Mouse (Mus musculus) 3T3-L1 (cell line): ENCODE measurements at regions not wholly inside any gene's neighbourhood (a gene's known extent, or its start where the extent isn't known, plus 50 kb on each side); places are given as distances from the start of the nearest gene placed in this dataset.

Experiments
- DNase-seq: peaks from one replicate; pipeline ENCODE4 v3.0.0-alpha.2; 2015; ENCODE audit warnings: low read depth, low spot score

- peak; percentile 96 for DNase-seq
Measured at GRCm38 (mm10) chr13:6059515-6060228, 198.4 kb downstream of the Klf6 start.

DNA sequence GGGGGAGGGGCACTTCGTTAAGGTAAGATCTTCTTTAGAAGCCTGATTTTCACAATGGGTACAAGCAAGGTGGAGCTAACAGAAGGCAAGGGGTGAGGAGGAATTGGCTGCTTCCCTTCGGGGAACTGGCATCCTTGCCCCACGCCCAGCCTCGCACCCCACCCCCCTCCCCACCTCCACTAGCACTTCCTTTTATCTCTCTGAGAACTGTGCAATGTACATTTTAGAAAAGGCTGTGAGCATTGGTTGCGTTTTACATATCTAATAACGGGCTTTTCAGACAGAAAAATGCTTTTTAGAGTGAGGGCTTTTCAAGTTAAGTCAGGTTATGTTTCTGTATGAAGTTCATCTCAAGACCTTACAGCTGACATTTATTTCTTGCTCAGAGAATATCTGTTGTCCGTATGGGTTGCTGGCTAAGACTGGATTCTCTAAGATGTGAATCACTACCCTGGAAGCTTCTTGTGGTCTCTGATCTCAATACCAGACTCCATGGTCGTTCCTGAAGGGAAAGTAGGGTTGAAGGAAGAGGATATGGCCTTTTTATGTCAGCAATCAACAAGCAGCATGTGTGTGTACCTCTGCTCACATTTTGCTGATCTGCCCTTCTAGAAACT lies 199.1 kb downstream of the Klf6 start:
- DNase-seq, result peak; percentile 77

DNA sequence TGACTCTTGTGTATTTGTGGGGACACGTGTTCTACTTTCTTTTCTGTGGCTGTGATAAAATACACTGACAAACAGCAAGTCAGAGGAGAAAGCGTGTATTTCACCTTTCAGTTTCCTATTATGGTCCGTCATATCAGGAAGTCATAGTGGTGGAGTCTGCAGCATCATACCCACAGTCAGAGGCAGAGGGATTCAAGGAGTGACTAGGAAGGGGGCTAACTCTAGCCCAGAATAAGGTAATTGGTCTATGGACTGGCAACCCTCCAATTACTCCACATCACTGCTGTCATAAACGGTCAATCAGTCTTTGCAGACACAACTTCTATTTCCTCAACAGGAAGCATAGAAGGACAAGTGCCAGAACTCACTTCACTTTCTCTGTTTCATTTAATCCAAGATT lies 201.0 kb downstream of the Klf6 start:
- DNase-seq, result no peak

DNA sequence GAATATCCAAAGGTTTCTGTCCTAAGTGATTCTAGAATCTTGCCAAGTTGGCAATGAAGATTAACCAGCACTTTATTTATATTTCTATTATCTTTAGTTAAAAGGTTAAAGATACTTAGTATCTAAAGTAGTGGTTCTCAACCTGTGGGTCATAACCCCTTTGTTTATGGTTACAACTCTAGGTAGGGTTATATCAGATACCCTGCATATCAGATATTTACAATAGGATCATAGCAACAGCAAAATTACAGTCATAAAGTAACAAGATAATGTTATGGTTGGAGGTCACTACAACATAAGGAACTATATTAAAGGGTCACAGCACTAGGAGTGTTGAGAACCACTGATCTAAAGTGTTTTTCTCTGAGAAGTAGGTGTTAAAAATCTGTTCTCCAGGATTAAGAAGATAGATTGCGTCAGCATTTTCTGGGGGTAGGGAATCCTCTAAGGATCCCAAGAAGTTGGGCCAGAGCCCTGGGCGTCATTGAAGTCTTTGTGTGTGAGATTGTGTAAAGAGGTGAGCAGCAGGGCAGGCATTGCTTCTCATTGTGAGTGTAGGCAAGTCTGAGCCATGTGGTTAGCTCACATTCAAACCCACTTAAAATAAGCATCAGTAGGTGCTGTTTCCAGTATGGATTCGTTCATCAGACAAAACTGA lies 201.6 kb downstream of the Klf6 start:
- no peak for DNase-seq

DNA sequence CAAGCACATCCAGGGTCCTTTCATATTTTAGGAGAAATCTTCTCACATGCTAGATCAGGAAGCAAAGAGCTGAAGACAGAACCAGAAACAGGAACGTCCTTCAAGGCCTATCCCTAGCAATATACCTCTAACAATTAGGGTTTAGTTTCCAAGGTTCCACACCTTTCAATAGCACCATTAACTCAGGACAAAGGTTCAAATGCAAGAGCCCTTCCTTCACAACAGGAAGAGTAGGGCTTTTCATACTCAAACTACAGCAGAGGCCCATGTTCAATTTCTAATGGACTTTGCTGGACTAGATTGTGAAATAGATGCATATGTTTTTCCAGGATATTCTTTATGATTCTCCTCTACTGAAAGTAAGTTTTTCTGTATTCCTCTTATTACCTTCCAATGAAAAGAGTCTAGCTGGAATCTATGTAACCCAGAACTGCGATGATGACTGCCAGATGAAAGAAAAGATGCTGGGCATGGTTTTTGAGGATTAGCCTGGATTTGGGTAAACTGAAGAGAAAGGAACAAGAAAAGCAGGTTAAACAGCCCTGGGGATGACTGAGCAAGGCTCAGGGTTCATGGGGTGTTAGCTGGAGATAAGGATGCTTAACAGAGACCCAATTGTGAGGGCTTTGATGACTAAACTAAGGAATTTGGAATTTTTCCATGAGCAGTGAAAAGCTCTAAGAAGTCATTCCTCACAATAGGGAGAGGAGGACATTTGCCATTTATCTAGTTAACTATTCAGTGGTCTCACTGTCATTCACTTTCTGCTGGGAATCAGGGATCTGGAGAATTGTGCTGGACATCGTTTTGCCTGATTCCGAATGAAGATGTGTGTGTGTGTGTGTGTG lies 215.9 kb downstream of the Klf6 start:
- peak; percentile 61 for DNase-seq

GRCm38 (mm10) chr13:6085891-6086290 lies 224.6 kb downstream of the Klf6 start:
- peak; percentile 24 for DNase-seq

GRCm38 (mm10) chr13:6109018-6109657 lies 247.9 kb downstream of the Klf6 start:
- peak; percentile 69 for DNase-seq

- DNase-seq, result no peak
Measured at GRCm38 (mm10) chr13:6119703-6120102, 258.4 kb downstream of the Klf6 start.

DNA sequence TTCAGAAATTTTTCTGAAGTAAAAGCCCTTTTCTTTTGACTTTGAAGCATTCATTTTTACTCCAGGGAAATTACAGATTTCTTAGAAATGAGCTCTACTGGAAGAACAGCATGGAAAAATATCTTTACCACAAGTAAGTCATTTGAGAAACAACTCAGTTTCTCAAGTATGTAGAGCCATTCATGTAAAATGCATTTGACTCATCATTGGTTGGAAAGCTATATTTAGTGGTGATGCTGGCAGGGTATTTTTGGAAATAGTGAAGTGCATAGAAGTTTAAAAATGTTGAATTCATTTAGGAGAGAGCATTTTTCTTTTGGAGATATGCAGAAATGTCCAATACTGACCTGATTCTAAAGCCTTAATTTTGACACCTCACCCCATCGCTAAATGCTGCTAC lies 266.0 kb downstream of the Klf6 start:
- DNase-seq, result peak; percentile 58

- DNase-seq, result no peak
Measured at GRCm38 (mm10) chr13:6128903-6129302, 267.6 kb downstream of the Klf6 start.

DNA sequence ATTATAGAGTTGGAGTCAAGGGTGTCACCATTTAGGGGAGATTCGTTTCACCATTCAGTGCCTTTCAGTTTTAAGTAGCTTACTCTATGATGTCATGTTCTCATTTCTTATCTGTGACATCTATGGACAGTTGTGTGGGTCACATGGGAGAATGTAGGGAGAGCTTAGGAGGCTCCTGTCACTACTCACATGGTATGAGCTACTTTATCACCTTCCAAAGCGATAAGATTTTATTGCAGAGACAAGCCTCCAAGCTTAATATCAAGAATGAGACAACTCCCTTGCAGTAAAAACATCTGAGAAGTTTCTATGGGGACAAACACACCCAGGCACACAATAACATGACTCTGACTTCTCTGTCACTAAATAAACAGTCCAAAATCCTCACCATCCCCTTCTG lies 270.1 kb downstream of the Klf6 start:
- DNase-seq, result no peak

DNA sequence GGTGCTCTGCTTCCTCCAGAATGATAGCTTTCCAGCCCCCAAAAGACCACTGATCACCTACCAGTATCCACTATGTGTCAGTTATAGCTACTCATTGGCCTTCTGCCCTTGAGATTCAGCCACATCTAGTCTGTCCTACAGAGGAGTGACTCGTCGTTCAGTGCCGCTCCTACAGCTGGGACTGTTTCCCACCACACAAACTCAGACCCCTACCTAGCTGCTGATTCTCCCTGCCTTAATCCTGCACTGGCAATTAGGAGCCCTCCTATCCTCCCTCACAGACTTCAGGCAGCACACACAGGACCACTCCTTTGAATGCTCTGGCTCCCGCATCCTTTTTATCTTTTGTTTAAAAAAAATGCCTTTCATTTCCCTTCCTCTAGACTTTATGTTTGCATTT lies 275.9 kb downstream of the Klf6 start:
- peak; percentile 68 for DNase-seq

GRCm38 (mm10) chr13:6142771-6143170 lies 281.5 kb downstream of the Klf6 start:
- no peak for DNase-seq

DNA sequence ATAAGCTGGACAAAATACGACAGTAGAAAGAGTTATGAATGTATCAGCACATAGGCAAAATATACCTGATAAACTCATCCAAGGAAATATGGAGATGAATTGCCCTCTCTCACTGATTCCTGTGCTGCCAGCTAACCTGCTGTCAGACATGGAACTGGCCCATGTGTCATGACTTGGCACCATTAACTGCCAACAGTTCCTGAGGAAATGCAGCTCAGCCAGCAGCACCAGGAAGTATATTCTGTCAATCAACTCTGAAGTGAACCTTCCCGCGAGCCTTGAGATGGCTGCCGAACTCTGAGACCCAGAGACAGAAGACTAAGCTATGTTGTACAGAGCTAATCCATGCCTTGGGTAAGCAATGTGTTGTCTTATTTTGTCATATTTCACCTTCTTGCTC lies 292.4 kb downstream of the Klf6 start:
- peak; percentile 37 for DNase-seq

DNA sequence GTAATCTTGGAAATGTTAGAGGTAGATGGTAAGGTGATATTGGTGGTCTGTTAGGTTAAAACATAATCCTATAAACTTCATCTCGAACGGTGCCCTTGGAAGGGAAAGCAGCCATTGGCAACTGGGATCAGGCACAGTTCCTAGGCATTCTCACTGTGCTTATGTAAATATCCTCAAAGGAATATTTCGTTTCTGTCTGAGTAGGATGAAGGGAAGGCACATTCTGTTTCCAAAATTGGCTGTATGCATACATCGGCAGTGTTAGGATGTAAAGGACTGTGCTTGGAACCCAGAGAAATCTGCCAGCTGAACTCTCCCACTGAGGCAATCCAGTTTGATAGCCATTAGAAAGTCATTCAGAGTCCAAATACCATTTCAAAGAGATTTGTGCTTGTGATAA lies 294.9 kb downstream of the Klf6 start:
- DNase-seq, result no peak

DNA sequence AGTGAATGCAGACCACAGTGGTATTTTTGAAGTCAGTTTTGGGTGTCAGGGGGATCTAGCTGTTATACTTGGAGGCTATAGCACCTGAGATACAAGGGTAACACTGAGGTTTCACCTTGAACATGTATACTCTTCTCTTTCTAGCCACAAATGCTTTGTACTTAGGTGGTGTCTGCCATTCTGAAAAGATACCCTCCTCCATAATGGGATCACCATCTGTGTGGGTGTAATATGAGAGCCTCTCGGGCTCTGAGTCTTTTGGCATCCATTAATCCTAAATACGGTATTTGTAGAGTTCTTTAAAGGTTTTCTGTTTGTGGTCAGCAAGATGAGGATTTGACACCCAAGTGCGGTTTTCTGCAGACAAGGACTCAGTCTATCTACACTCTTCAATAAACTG lies 295.7 kb downstream of the Klf6 start:
- no peak for DNase-seq

- no peak for DNase-seq
Measured at GRCm38 (mm10) chr13:6157946-6158345, 296.7 kb downstream of the Klf6 start.

GRCm38 (mm10) chr13:6159412-6159811 lies 298.1 kb downstream of the Klf6 start:
- no peak for DNase-seq

GRCm38 (mm10) chr13:6165916-6166315 lies 304.6 kb downstream of the Klf6 start:
- DNase-seq, result peak; percentile 86

DNA sequence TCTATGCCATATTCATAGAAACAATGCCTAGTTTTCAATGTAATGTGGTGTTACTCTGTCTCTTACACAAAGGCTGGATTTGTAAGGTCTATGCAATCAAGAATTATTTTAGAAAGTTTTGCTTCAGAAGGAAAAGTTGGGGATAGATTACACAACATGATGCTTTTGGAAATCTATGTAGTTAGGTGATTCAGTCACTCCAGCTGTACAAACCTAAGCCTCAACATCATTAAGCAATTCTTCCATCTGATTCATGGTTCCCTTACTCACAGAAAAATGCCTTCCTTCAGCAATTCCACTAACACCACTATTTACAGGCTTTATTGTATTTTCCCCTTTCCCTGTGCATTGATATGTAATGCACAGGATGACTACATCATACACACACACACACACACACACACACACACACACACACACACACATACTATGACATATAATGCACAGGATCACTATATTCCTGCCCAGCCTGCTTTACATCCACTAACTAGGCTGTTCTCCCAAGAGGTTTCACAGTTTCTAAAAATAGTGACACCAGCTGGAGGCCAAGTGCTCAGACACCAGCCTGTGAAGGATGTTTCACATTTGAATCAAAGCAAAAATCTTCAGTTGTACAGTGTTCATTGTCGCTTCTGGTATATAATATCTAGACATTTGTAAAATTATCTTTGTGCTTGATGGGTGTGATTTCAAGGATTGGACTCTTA lies 305.9 kb downstream of the Klf6 start:
- peak; percentile 76 for DNase-seq

DNA sequence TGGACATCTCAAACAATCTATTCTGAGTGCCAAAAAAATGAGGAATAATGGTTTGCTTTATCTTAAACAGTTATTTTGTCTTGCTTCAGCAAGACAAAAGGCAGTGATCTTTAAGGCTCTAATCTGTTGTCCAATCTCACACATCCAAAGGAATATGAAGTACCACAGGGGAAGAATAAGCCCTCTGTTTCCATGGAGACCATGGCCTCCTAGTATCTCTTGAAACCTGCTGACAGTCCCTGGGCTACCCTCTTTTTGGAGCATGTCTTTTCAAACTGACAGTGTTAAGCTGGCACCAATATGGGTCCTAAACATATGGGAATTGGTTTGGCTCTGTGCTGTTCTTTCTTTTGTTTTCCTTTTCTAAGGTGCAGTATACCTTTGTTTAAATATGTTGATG lies 311.8 kb downstream of the Klf6 start:
- no peak for DNase-seq
